Mouse (Mus musculus) lung, postnatal 0 days (tissue): ENCODE data around the gene Zranb1. TPM values are rescaled to one million over a fixed set of nuclear protein-coding genes. Genes with fewer than 3 reads are reported as not detected.

ENCODE experiments used
- ATAC-seq: fragments of 200-750 bp; cut with Nextera tagmentation; 2 replicates; pipeline ENCODE4 v1.8.0; 2017; ENCODE audit warnings: moderate library complexity
- DNase-seq: peaks from one replicate; pipeline ENCODE4 v3.0.0-alpha.2; 2016; ENCODE audit warnings: low spot score
- H3K27ac ChIP-seq: fragments of 300-500 bp; sonication (generic); 2 replicates; pipeline ENCODE4 v1.5.1; 2014; ENCODE audit warnings: antibody characterized with exemption, mild to moderate bottlenecking, low read length, mixed read lengths
- H3K27me3 ChIP-seq: fragments of 300-500 bp; sonication (generic); replicated peaks from 2 replicates; pipeline ENCODE4 v1.6.1; 2014; ENCODE audit warnings: low read length, mixed read lengths; ENCODE audit not compliant: insufficient read depth
- H3K36me3 ChIP-seq: fragments of 300-500 bp; sonication (generic); 2 replicates; pipeline ENCODE4 v1.6.1; 2014; ENCODE audit warnings: low read length, mixed read lengths; ENCODE audit not compliant: insufficient read depth
- H3K4me1 ChIP-seq: fragments of 300-500 bp; sonication (generic); 2 replicates; pipeline ENCODE4 v1.6.1; 2014; ENCODE audit warnings: antibody characterized with exemption, low read depth, low read length, mixed read lengths; ENCODE audit not compliant: insufficient read depth
- H3K4me2 ChIP-seq: fragments of 300-500 bp; sonication (generic); replicated peaks from 2 replicates; pipeline ENCODE4 v1.6.1; 2014; ENCODE audit warnings: low read depth, mild to moderate bottlenecking, low read length, moderate library complexity, mixed read lengths
- H3K4me3 ChIP-seq: fragments of 300-500 bp; sonication (generic); 2 replicates; pipeline ENCODE4 v1.5.1; 2014; ENCODE audit warnings: low read depth, low read length
- H3K9ac ChIP-seq: fragments of 300-500 bp; sonication (generic); replicated peaks from 2 replicates; pipeline ENCODE4 v1.6.1; 2014; ENCODE audit warnings: low read depth, mild to moderate bottlenecking
- H3K9me3 ChIP-seq: fragments of 300-500 bp; sonication (generic); 2 replicates; pipeline ENCODE4 v1.6.1; 2016; ENCODE audit warnings: low read length, mixed read lengths
- CTCF ChIP-seq: IDR thresholded peaks from 2 replicates; pipeline ENCODE4 v1.5.1; 2016; ENCODE audit warnings: antibody characterized with exemption, mild to moderate bottlenecking
- EP300 ChIP-seq: IDR thresholded peaks from 2 replicates; pipeline ENCODE4 v1.6.1; 2016; ENCODE audit warnings: antibody characterized with exemption, mild to moderate bottlenecking, control low read depth
- WGBS: fragments of 180-500 bp; shearing (Covaris S2); extraction: QIAGEN DNeasy Blood & Tissue Kit; methylation state at CpG from one replicate; pipeline ENCODE4 v1.1.7; 2014; 5-methylcytosine and 5-hydroxymethylcytosine counted together
- polyA plus RNA-seq: library from polyadenylated mRNA; unstranded; fragments of >200 nt; fragmentation: Nextera tagmentation; extraction: Ambion mirVana; gene quantifications from 2 replicates; pipeline ENCODE4 v1.2.1, GENCODE M21; 2015

Zranb1 gene
- polyA plus RNA-seq, 1 experiment from 2014 or later: 13.5 TPM

- ATAC-seq: no peak
- no peak overlapping the region for H3K4me2 ChIP-seq
- no peaks in the 10 kb centered on the region for H3K9me3 ChIP-seq
- no peak overlapping the region for H3K9ac ChIP-seq
- no peak for DNase-seq
- no peak for TF ChIP-seq EP300
- no peak for TF ChIP-seq CTCF
- no peaks in the 10 kb centered on the region for H3K4me1 ChIP-seq
- H3K4me3 ChIP-seq: no peak overlapping the region
- no peaks in the 10 kb centered on the region for H3K36me3 ChIP-seq
- no peak overlapping the region for H3K27ac ChIP-seq
- 33% methylated on average over 3 of the region's 3 CpGs for WGBS
- H3K27me3 ChIP-seq: no peaks in the 10 kb centered on the region
These were observed 9.0 kb upstream of the Zranb1 start for GRCm38 (mm10) chr7:132921971-132922370.

GRCm38 (mm10) chr7:132925227-132925626 lies 5.7 kb upstream of the Zranb1 start:
- DNase-seq (no peak), ATAC-seq (no peak)
- Histone ChIP-seq H3K27me3 (no peaks in the 10 kb centered on the region), H3K4me3 (no peak overlapping the region), H3K4me2 (no peak overlapping the region), H3K27ac (no peak overlapping the region), H3K9me3 (no peaks in the 10 kb centered on the region), H3K36me3 (no peaks in the 10 kb centered on the region), H3K4me1 (no peaks in the 10 kb centered on the region), H3K9ac (no peak overlapping the region)
- WGBS: 69% methylated on average over 2 of the region's 2 CpGs
- TF ChIP-seq CTCF (no peak), EP300 (no peak)

- DNase-seq (no peak), ATAC-seq (no peak)
- Histone ChIP-seq H3K27ac (no peak overlapping the region), H3K4me2 (no peak overlapping the region), H3K4me1 (no peaks in the 10 kb centered on the region), H3K4me3 (no peak overlapping the region), H3K9me3 (no peaks in the 10 kb centered on the region), H3K9ac (no peak overlapping the region), H3K27me3 (no peaks in the 10 kb centered on the region), H3K36me3 (no peaks in the 10 kb centered on the region)
- TF ChIP-seq CTCF (no peak), EP300 (no peak)
- WGBS: 29% methylated on average over 3 of the region's 3 CpGs
These were observed 3.7 kb upstream of the Zranb1 start for GRCm38 (mm10) chr7:132927201-132927600.

GRCm38 (mm10) chr7:132930055-132930454 lies 887 bp upstream of the Zranb1 start:
- DNase-seq: peak; percentile 17
- peak overlapping the region; percentile 60; the same call in 1 of the 2 replicates for H3K4me2 ChIP-seq

GRCm38 (mm10) chr7:132931560-132932351 lies 814 bp downstream of the Zranb1 start:
- ATAC-seq: peak; percentile 25
- Histone ChIP-seq H3K9ac (peak overlapping the region; percentile 94), H3K4me1 (peaks cover 4% of the 10 kb centered on the region; the same call in 1 of the 2 replicates), H3K27me3 (no peaks in the 10 kb centered on the region), H3K4me2 (peak overlapping the region; percentile 67), H3K9me3 (no peaks in the 10 kb centered on the region), H3K36me3 (no peaks in the 10 kb centered on the region), H3K4me3 (peak overlapping the region; percentile 99), H3K27ac (peak overlapping the region; percentile 99)
- WGBS: under 1% methylated on average over 24 of the region's 55 CpGs
- TF ChIP-seq EP300: no peak
- DNase-seq: peak; percentile 77

More at GRCm38 (mm10) chr7:132930055-132930454, 887 bp upstream of the Zranb1 start:
- H3K9me3 ChIP-seq: no peaks in the 10 kb centered on the region
- no peak overlapping the region for H3K27ac ChIP-seq
- H3K4me3 ChIP-seq: peak overlapping the region; percentile 99
- no peak overlapping the region for H3K9ac ChIP-seq
- H3K4me1 ChIP-seq: peaks cover 4% of the 10 kb centered on the region; the same call in 1 of the 2 replicates
- no peaks in the 10 kb centered on the region for H3K36me3 ChIP-seq
- TF ChIP-seq CTCF (peak; percentile 30), EP300 (no peak)
- WGBS: 78% methylated on average over 5 of the region's 5 CpGs
- no peak for ATAC-seq
- no peaks in the 10 kb centered on the region for H3K27me3 ChIP-seq

- no peak for DNase-seq
- Histone ChIP-seq H3K4me3 (no peak overlapping the region), H3K4me1 (peaks cover 4% of the 10 kb centered on the region; the same call in 1 of the 2 replicates), H3K36me3 (no peaks in the 10 kb centered on the region), H3K27ac (no peak overlapping the region), H3K27me3 (no peaks in the 10 kb centered on the region), H3K4me2 (no peak overlapping the region), H3K9ac (no peak overlapping the region), H3K9me3 (no peaks in the 10 kb centered on the region)
- ATAC-seq: no peak
- WGBS: 76% methylated on average over 1 of the region's 1 CpGs
- TF ChIP-seq EP300 (no peak), CTCF (no peak)
These were observed 2.4 kb downstream of the Zranb1 start for GRCm38 (mm10) chr7:132933331-132933730.
